Mouse (Mus musculus): ENCODE measurements around the gene Nxpe3.

- no peak for TF ChIP-seq CTCF (IDR thresholded peaks at IDR 0.05; ENCODE audit: extremely low read depth, insufficient read length, insufficient replicate concordance, low read depth, low read length)
- no peak for TF ChIP-seq POLR2A (IDR thresholded peaks at IDR 0.05; ENCODE audit: low read depth, low read length)
Measured at GRCm38 (mm10) chr16:55894536-55894892, 571 bp downstream of the Nxpe3 start.
